Mouse (Mus musculus) heart, adult 18-20 months (tissue): ENCODE results near the gene Hsd17b7. TPM values are rescaled to one million over a fixed set of nuclear protein-coding genes. Genes with fewer than 3 reads are reported as not detected.

Experiments
- DNase-seq, 2 experiments: peaks; one replicate each; pipeline ENCODE4 v3.0.0; 2021 to 2022; ENCODE audit warnings: mixed read lengths in 1 of 2
- total RNA-seq, 2 experiments: library from RNA; stranded (reverse); gene quantifications; 2 replicates each; pipeline ENCODE4 v1.2.3; 2021

Gene Hsd17b7
- total RNA-seq, 2 experiments from 2014 or later, result 15.0 TPM

GRCm38 (mm10) chr1:169934005-169934725 is 34.9 kb downstream of the Hsd17b7 start:
- peak; percentile 45 to 76 for DNase-seq

GRCm38 (mm10) chr1:169932122-169932746 is 36.8 kb downstream of the Hsd17b7 start:
- no peak for DNase-seq

- DNase-seq, result no peak
Observed at GRCm38 (mm10) chr1:169931698-169932097, 37.3 kb downstream of the Hsd17b7 start.

GRCm38 (mm10) chr1:169928454-169928971 is 40.5 kb downstream of the Hsd17b7 start, which contains the start of gene Ccdc190:
TSS of gene Ccdc190 (plus strand) at chr1:169928648.
- DNase-seq, result peak; percentile 55 to 57

- no peak for DNase-seq
Observed at GRCm38 (mm10) chr1:169927753-169928369, 41.2 kb downstream of the Hsd17b7 start.

GRCm38 (mm10) chr1:169924567-169924966 is 44.5 kb downstream of the Hsd17b7 start:
- no peak for DNase-seq

GRCm38 (mm10) chr1:169921710-169922211 is 47.3 kb downstream of the Hsd17b7 start:
- peak in 1 of 2 experiments; percentile 51 for DNase-seq

GRCm38 (mm10) chr1:169919211-169919610 is 49.8 kb downstream of the Hsd17b7 start:
- DNase-seq, result peak; percentile 55 to 92

GRCm38 (mm10) chr1:169917998-169918397 is 51.0 kb downstream of the Hsd17b7 start:
- DNase-seq, result peak; percentile 60 to 71

GRCm38 (mm10) chr1:169917115-169917796 is 51.8 kb downstream of the Hsd17b7 start:
- no peak for DNase-seq

- peak; percentile 61 to 75 for DNase-seq
Observed at GRCm38 (mm10) chr1:169916659-169917058, 52.4 kb downstream of the Hsd17b7 start.

- no peak for DNase-seq
Observed at GRCm38 (mm10) chr1:169911526-169911925, 57.5 kb downstream of the Hsd17b7 start.

GRCm38 (mm10) chr1:169910751-169911150 is 58.3 kb downstream of the Hsd17b7 start:
- peak in 1 of 2 experiments; percentile 11 for DNase-seq

GRCm38 (mm10) chr1:169909659-169910058 is 59.4 kb downstream of the Hsd17b7 start:
- DNase-seq, result no peak

GRCm38 (mm10) chr1:169909163-169909562 is 59.9 kb downstream of the Hsd17b7 start:
- DNase-seq, result no peak

GRCm38 (mm10) chr1:169900771-169901336 is 68.2 kb downstream of the Hsd17b7 start:
- DNase-seq, result peak; percentile 55 to 61

Other genes with a start within 250 kb of the Hsd17b7 start
- 10 to 100 TPM; 10.5 to 14.0 TPM for gene Rgs4, start 221.6 kb downstream of the Hsd17b7 start, total RNA-seq
- under 1 TPM in 1 of 2 experiments, not detected in 1; 0.31 TPM for gene Ccdc190, start 40.6 kb downstream of the Hsd17b7 start, total RNA-seq
- gene Ddr2, start 141.5 kb upstream of the Hsd17b7 start, total RNA-seq, result 10 to 100 TPM; 20.8 to 22.1 TPM
- 10 to 100 TPM; 45.5 to 50.7 TPM for gene Uap1, start 205.7 kb upstream of the Hsd17b7 start, total RNA-seq
- gene Uhmk1, start 246.2 kb upstream of the Hsd17b7 start, total RNA-seq, result 10 to 100 TPM; 25.5 to 26.0 TPM